Mouse (Mus musculus) neural tube, embryonic 14.5 days (tissue): ENCODE results near the gene Pank3. TPM values are rescaled to one million over a fixed set of nuclear protein-coding genes. Genes with fewer than 3 reads are reported as not detected.

ENCODE experiments used
- ATAC-seq: fragments of 200-750 bp; cut with Nextera tagmentation; 2 replicates; pipeline ENCODE4 v1.8.0; 2017; ENCODE audit warnings: low read depth, mild to moderate bottlenecking, moderate TSS enrichment, moderate library complexity
- H3K27ac ChIP-seq: fragments of 300-500 bp; sonication (generic); 2 replicates; pipeline ENCODE4 v1.5.1; 2014; ENCODE audit warnings: low read depth, mild to moderate bottlenecking, control low read depth, low read length, moderate library complexity, mixed read lengths
- H3K27me3 ChIP-seq: fragments of 300-500 bp; sonication (generic); 2 replicates; pipeline ENCODE4 v1.6.1; 2014; ENCODE audit warnings: low read length; ENCODE audit not compliant: control insufficient read depth, insufficient read depth
- H3K36me3 ChIP-seq: fragments of 300-500 bp; sonication (generic); 2 replicates; pipeline ENCODE4 v1.6.1; 2014; ENCODE audit warnings: low read length, mixed read lengths; ENCODE audit not compliant: control insufficient read depth, insufficient read depth
- H3K4me1 ChIP-seq: fragments of 300-500 bp; sonication (generic); 2 replicates; pipeline ENCODE4 v1.6.1; 2014; ENCODE audit warnings: low read length; ENCODE audit not compliant: control insufficient read depth, insufficient read depth
- H3K4me2 ChIP-seq: fragments of 300-500 bp; sonication (generic); 2 replicates; pipeline ENCODE4 v1.6.1; 2014; ENCODE audit warnings: mild to moderate bottlenecking, low read depth, low read length, control low read depth
- H3K4me3 ChIP-seq: fragments of 300-500 bp; sonication (generic); 2 replicates; pipeline ENCODE4 v1.5.1; 2014; ENCODE audit warnings: low read depth, low read length, control low read depth, mixed read lengths
- H3K9ac ChIP-seq: fragments of 300-500 bp; sonication (generic); replicated peaks from 2 replicates; pipeline ENCODE4 v1.6.1; 2014; ENCODE audit warnings: low read depth, mild to moderate bottlenecking, control low read depth, low read length, mixed read lengths
- H3K9me3 ChIP-seq: fragments of 300-500 bp; sonication (generic); 2 replicates; pipeline ENCODE4 v1.6.1; 2016; ENCODE audit warnings: low read length; ENCODE audit not compliant: control insufficient read depth
- WGBS: fragments of 180-500 bp; shearing (Covaris S2); extraction: QIAGEN DNeasy Blood & Tissue Kit; methylation state at CpG from one replicate; pipeline ENCODE4 v1.1.7; 2014; 5-methylcytosine and 5-hydroxymethylcytosine counted together
- polyA plus RNA-seq: library from polyadenylated mRNA; unstranded; fragments of >200 nt; fragmentation: Nextera tagmentation; extraction: Ambion mirVana; gene quantifications from 2 replicates; pipeline ENCODE4 v1.2.1, GENCODE M21; 2014

Gene Pank3
- polyA plus RNA-seq, 1 experiment from 2014 or later, result 36.9 TPM

DNA sequence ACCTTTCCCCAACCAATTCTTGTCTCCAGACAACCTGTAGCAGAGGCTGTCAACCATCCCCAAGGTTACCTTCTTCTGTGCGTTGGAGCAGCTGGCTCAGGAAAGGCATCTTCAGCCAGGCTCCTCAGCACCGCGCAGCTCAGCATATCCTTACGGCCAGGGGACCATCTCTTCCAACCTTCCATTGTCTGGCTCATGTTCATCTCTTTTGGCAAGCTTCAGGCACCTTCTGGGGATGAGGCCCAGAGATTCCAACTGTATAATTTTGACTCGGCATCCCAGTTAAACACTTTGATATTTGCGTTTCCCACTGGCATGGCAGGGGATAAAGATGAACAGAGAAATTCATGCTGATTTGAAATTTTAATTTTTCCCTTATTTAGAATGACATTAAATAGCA, 25.7 kb upstream of the Pank3 start:
- Histone ChIP-seq H3K36me3 (no peaks in the 10 kb centered on the region), H3K4me3 (no peak overlapping the region), H3K9me3 (no peaks in the 10 kb centered on the region), H3K27ac (no peak overlapping the region), H3K9ac (no peak overlapping the region), H3K4me1 (no peaks in the 10 kb centered on the region), H3K4me2 (no peak overlapping the region), H3K27me3 (no peaks in the 10 kb centered on the region)
- ATAC-seq, result no peak
- WGBS, result 92% methylated on average over 6 of the region's 6 CpGs

DNA sequence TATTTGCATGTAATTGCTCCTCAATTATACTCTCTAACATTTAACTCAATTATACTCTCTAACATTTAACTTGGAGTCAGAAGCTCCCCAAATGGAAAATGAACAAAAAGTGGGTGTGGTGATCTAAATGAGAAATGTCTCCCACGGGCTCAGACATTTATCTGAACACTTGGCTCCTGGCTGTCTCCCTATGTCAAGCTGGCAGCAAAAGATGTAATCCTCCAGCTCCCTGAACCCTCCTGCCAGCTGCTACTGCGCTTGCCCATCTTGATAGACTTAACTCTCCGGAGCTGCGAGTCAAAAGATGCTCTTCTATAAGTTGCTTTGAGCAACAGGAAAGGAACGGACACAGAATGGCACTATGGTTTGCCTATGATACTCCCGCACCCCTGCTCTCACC, 24.7 kb upstream of the Pank3 start:
- WGBS, result 92% methylated on average over 6 of the region's 6 CpGs
- Histone ChIP-seq H3K9ac (no peak overlapping the region), H3K36me3 (no peaks in the 10 kb centered on the region), H3K4me2 (no peak overlapping the region), H3K4me3 (no peak overlapping the region), H3K27ac (no peak overlapping the region), H3K9me3 (no peaks in the 10 kb centered on the region), H3K27me3 (no peaks in the 10 kb centered on the region), H3K4me1 (no peaks in the 10 kb centered on the region)
- no peak for ATAC-seq

DNA sequence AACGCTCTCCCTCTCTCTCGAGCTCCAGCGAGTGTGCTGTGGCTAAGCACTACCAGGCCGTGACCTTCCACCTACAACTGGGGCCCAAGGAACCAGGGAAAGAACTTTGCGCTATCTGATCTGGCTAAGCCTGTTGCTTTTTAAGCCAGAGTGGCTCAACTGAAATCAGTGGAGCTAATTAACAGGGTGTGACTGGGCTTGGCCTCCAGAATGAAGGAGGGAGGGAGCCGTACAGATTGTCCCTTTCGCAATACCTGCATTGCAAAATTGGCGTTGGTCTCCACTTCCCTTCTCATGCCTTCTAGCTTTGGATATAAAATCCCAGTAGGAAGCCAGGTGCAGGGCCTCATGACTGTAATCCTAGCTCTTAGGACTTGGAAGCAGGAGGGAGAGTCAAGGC, 18.7 kb upstream of the Pank3 start:
- Histone ChIP-seq H3K4me1 (no peaks in the 10 kb centered on the region), H3K4me3 (no peak overlapping the region), H3K36me3 (no peaks in the 10 kb centered on the region), H3K9ac (no peak overlapping the region), H3K9me3 (no peaks in the 10 kb centered on the region), H3K4me2 (no peak overlapping the region), H3K27ac (no peak overlapping the region), H3K27me3 (no peaks in the 10 kb centered on the region)
- WGBS, result 94% methylated on average over 8 of the region's 8 CpGs
- ATAC-seq, result no peak

DNA sequence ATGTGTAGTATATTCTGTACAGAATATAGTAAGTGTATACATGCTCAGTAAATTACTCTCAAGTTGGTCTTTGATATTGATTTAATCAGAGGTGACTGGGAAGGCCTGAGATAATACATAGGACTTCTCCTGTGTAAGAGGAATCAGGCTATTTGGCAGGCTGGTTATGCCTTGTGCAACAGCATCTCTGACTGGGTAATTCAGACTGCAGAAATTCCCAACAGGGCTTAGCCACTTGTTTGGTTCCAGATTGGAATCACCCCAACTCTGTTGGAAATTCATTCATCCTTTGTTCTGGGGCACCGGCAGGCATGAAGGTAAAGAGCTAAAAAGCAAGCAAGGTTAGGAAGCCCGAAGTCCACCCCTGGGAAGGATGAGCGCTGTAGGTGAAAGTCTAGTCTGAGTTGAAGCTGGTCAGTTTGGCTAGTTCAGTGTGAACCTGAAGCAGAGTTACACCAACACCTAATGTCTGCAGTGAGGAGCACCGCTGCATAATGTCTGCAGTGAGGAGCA, 14.3 kb upstream of the Pank3 start:
- no peak overlapping the region for H3K4me3 ChIP-seq
- H3K36me3 ChIP-seq, result no peaks in the 10 kb centered on the region
- no peak for ATAC-seq

DNA sequence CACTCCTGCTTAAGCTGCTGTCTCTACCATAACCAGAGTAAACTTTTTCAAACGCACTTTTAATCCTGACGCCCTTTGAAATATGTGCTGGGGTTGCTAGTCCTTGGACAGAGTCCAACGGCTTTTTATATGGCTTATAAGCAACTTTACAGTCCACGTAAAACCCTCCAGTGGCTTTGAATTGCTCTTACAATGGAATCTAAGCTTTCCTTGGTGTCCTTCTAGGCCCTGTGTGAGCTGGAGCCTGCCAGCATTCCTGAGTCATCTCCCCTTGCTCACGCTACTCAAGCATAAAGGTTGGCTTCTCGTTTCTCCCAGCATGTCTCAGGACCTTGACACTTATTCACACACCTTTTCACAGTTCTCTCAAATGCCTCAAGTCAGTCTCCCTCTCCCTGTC, 13.7 kb upstream of the Pank3 start:
- Histone ChIP-seq H3K27ac (no peak overlapping the region), H3K27me3 (no peaks in the 10 kb centered on the region), H3K9me3 (no peaks in the 10 kb centered on the region), H3K4me1 (no peaks in the 10 kb centered on the region), H3K9ac (no peak overlapping the region), H3K36me3 (no peaks in the 10 kb centered on the region), H3K4me3 (no peak overlapping the region), H3K4me2 (no peak overlapping the region)
- no peak for ATAC-seq
- WGBS, result 41% methylated on average over 6 of the region's 6 CpGs

More for the DNA sequence above, 14.3 kb upstream of the Pank3 start:
- no peaks in the 10 kb centered on the region for H3K9me3 ChIP-seq
- WGBS, result 85% methylated on average over 4 of the region's 4 CpGs
- no peaks in the 10 kb centered on the region for H3K27me3 ChIP-seq
- H3K4me1 ChIP-seq, result no peaks in the 10 kb centered on the region
- H3K9ac ChIP-seq, result no peak overlapping the region
- H3K27ac ChIP-seq, result no peak overlapping the region
- no peak overlapping the region for H3K4me2 ChIP-seq

DNA sequence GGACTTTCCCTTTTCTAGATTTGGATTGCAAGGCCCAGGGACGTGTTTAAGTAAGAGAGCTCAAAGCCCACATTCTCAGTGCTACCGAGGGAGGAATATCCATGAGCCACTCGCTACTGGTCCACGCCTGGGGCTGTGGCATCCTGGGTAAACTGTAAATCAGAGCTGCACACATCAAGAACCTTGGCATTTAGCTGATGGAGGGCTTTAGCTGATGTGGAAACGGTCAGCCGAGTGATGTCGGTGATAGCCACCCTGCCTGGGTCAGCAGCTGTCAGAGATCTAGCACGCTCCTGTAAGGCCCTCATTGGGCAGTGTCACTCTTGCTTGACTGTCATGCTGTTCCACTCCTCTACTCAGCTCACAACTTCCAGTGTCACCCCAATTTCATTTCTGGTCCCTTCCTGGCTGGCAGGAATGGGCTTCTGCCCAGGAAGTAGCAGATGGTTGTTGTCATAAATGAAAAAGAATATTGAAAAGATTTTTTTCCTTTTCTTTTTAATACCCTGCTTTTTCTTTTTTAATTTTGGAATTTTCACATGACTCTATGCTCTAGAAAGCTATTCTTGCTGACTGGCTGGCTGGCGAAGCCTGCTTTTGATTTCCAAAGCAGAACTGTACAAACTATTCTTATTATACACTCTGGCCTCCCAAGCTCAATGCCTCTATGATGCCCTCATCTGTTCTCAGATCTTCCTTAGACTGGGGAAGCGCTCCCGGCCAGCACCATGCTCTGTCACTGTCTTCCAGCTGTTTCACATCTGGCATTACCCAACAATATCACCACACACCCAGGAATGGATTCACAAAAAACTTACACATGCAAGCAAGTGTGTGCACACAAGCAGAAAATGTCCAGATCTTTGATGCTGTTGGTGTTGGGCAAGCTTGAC, 12.6 kb upstream of the Pank3 start:
- H3K36me3 ChIP-seq, result no peaks in the 10 kb centered on the region
- no peaks in the 10 kb centered on the region for H3K9me3 ChIP-seq
- H3K27me3 ChIP-seq, result no peaks in the 10 kb centered on the region
- no peak overlapping the region for H3K27ac ChIP-seq
- no peak overlapping the region for H3K4me3 ChIP-seq
- no peak overlapping the region for H3K4me2 ChIP-seq
- H3K9ac ChIP-seq, result no peak overlapping the region
- WGBS, result 79% methylated on average over 11 of the region's 11 CpGs
- no peaks in the 10 kb centered on the region for H3K4me1 ChIP-seq
- no peak for ATAC-seq

DNA sequence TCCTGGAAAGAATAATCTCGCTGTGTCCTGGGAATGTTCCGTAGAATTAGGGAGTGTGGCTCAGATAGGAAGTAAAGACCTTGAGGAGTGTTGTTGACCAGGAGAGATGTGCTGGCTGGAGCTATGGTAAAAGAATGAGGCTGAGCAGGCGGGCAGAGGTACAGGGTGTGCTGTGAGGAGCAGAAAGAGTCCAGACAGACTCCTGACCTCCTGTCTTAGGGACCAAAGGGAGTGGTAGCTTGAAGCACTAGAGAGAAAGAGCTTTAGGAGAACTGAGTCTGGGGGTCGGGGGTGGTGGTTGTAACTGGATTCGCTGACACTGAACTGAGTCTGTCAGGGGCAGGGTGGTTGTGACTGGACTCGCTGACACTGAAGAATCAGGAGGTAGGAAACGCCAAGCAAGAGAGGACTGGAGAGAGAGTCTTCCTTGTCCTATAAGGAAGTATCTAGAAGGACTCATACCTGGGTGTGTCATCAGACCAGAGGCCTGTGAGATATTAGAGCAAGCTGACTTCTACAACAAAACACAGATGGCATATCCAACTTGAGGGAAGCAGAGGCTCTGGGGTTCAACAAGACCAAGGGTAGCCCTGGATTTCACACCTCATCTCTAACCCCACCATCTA, 9.2 kb upstream of the Pank3 start:
- Histone ChIP-seq H3K9me3 (no peaks in the 10 kb centered on the region), H3K36me3 (no peaks in the 10 kb centered on the region), H3K4me2 (no peak overlapping the region), H3K27ac (no peak overlapping the region), H3K4me3 (no peak overlapping the region), H3K9ac (no peak overlapping the region), H3K4me1 (no peaks in the 10 kb centered on the region), H3K27me3 (no peaks in the 10 kb centered on the region)
- no peak for ATAC-seq
- 93% methylated on average over 7 of the region's 7 CpGs for WGBS

DNA sequence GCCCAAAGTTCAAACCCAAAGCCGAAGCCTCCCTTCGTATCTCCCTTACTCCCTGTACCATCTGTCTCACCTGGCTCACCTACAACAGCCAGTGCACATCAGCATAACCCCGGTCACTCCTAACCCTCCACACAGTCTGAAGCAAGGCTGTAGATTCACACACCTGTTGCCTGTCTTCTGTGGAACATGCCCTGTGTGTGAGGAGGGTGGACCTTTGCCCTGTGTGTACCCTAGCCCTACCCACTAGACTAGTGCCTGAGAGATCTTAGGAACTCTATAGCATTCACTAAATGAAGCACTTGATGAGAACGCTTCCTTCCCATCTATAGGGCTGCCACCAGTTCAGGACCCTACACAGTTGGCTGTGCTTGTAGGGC, 8.7 kb upstream of the Pank3 start:
- 96% methylated on average over 4 of the region's 4 CpGs for WGBS

DNA sequence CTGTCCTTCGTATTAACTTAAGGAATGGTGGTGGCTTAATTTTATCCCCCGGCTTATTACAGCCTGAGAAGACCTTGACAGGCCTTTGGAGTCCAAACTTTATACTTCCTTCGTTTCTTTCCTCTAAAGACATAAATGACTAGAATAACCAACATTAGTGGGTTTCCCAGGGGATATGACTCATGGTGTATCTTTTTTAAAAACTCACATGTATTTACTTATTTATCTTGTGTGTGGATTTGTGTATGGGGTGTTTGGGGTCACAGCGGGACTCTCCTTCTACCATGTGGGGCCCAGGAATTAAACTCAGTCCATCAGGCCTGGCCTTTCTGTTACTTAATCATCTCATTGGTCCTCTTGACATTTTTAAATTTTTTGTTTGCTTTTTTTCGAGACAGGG, 2.4 kb upstream of the Pank3 start:
- no peak overlapping the region for H3K9ac ChIP-seq
- no peak overlapping the region for H3K27ac ChIP-seq
- no peaks in the 10 kb centered on the region for H3K36me3 ChIP-seq
- H3K4me3 ChIP-seq, result no peak overlapping the region
- no peak for ATAC-seq
- peaks cover 10% of the 10 kb centered on the region for H3K4me1 ChIP-seq
- no peak overlapping the region for H3K4me2 ChIP-seq
- no peaks in the 10 kb centered on the region for H3K27me3 ChIP-seq
- H3K9me3 ChIP-seq, result no peaks in the 10 kb centered on the region
- 93% methylated on average over 5 of the region's 5 CpGs for WGBS

More for the DNA sequence above, 8.7 kb upstream of the Pank3 start:
- no peaks in the 10 kb centered on the region for H3K4me1 ChIP-seq
- no peak overlapping the region for H3K4me2 ChIP-seq
- H3K36me3 ChIP-seq, result no peaks in the 10 kb centered on the region
- H3K27ac ChIP-seq, result no peak overlapping the region
- no peak overlapping the region for H3K4me3 ChIP-seq
- no peaks in the 10 kb centered on the region for H3K9me3 ChIP-seq
- H3K9ac ChIP-seq, result no peak overlapping the region
- ATAC-seq, result no peak
- no peaks in the 10 kb centered on the region for H3K27me3 ChIP-seq
